ENCODE assay signal across 24 mouse cellular contexts in genomic region chr6:140346929-140347328, GRCm38 (mm10).
DNase-seq lines count a peak whose midpoint lies in the region; ATAC-seq and TF ChIP-seq lines count a peak whose summit lies in the region.
"Had no signal": no experiment of that assay in that cellular context is flagged by ENCODE, and none has a peak within 500 bp of the region (broad histone marks: within the 10 kb centered on the region; RNA-seq: fewer than 3 reads in every experiment).

No protein-coding gene starts in this region.

- no peak overlapping the region for H3K9ac ChIP-seq in liver, postnatal 0 days (replicated peaks)
- no peak overlapping the region for H3K9ac ChIP-seq in intestine, embryonic 15.5 days
- no peak overlapping the region for H3K9ac ChIP-seq in intestine, embryonic 16.5 days (ENCODE audit: low read depth, low read length)
- H3K9ac ChIP-seq in liver, embryonic 14.5 days (replicated peaks): no peak overlapping the region
- H3K9ac ChIP-seq: embryonic facial prominence, embryonic 13.5 days; forebrain, embryonic 12.5 days; forebrain, embryonic 15.5 days; hindbrain, embryonic 12.5 days had no signal

- DNase-seq in liver: peak; percentile 13
- no peak for DNase-seq in liver, postnatal 0 days
- DNase-seq in liver, embryonic 14.5 days (ENCODE audit: low read depth in 3 of 3, low spot score in 3 of 3): no peak
- DNase-seq in lung, postnatal 36 days: no peak
- DNase-seq in cerebellum, adult 8-10 months: no peak
- DNase-seq in spleen, postnatal 10 days (ENCODE audit: low spot score in 2 of 2): no peak
- DNase-seq: adrenal gland, adult 2 months; adrenal gland, postnatal 14 days; cerebellum, adult 11 months; cerebellum, adult 2 months; cerebellum, postnatal 10 days; cerebellum, postnatal 36 days; embryo, embryonic 11 days; gastrocnemius, postnatal 25 days had no signal

- no peaks in the 10 kb centered on the region for H3K4me1 ChIP-seq in liver, postnatal 0 days (ENCODE audit: insufficient read depth)
- no peaks in the 10 kb centered on the region for H3K4me1 ChIP-seq in intestine, embryonic 15.5 days (replicated peaks)
- no peaks in the 10 kb centered on the region for H3K4me1 ChIP-seq in intestine, embryonic 16.5 days (ENCODE audit: control insufficient read depth, insufficient read depth, low read length)
- no peaks in the 10 kb centered on the region for H3K4me1 ChIP-seq in liver, embryonic 14.5 days (replicated peaks; ENCODE audit: control insufficient read depth in 2 of 2, insufficient read depth in 2 of 2, low read length in 1 of 2)
- H3K4me1 ChIP-seq: embryonic facial prominence, embryonic 13.5 days; forebrain, embryonic 15.5 days had no signal

- TF ChIP-seq EP300 in liver, postnatal 0 days (IDR thresholded peaks at IDR 0.05; ENCODE audit: low read depth): no peak
- TF ChIP-seq EP300 in liver, embryonic 14.5 days (IDR thresholded peaks at IDR 0.05; ENCODE audit: low read depth): no peak

- H3K27me3 ChIP-seq in liver, postnatal 0 days (ENCODE audit: insufficient read depth, low read length): no peaks in the 10 kb centered on the region
- no peaks in the 10 kb centered on the region for H3K27me3 ChIP-seq in intestine, embryonic 15.5 days (replicated peaks)
- H3K27me3 ChIP-seq in intestine, embryonic 16.5 days (replicated peaks; ENCODE audit: control insufficient read depth, insufficient read depth, low read length): no peaks in the 10 kb centered on the region
- H3K27me3 ChIP-seq in liver, embryonic 14.5 days (ENCODE audit: control insufficient read depth, insufficient read depth, low read length): no peaks in the 10 kb centered on the region
- H3K27me3 ChIP-seq: embryonic facial prominence, embryonic 13.5 days; forebrain, embryonic 12.5 days; forebrain, embryonic 15.5 days; hindbrain, embryonic 12.5 days had no signal

- H3K27ac ChIP-seq in liver, postnatal 0 days (ENCODE audit: low read depth): no peak overlapping the region
- no peak overlapping the region for H3K27ac ChIP-seq in intestine, embryonic 15.5 days
- 0 out of 2 replicates have a peak overlapping the region, but pooled peaks have one; percentile 6 for H3K27ac ChIP-seq in intestine, embryonic 16.5 days (ENCODE audit: low read length)
- no peak overlapping the region for H3K27ac ChIP-seq in liver, embryonic 14.5 days
- H3K27ac ChIP-seq: embryonic facial prominence, embryonic 10.5 days; embryonic facial prominence, embryonic 13.5 days; forebrain, embryonic 12.5 days; forebrain, embryonic 15.5 days; hindbrain, embryonic 12.5 days had no signal

- no peak for TF ChIP-seq CTCF in liver, postnatal 0 days (IDR thresholded peaks at IDR 0.05; ENCODE audit: low read depth)
- no peak for TF ChIP-seq CTCF in liver, embryonic 14.5 days (IDR thresholded peaks at IDR 0.05; ENCODE audit: low read depth)

- no peaks in the 10 kb centered on the region for H3K36me3 ChIP-seq in liver, postnatal 0 days (replicated peaks; ENCODE audit: insufficient read depth, low read length)
- H3K36me3 ChIP-seq in intestine, embryonic 15.5 days: no peaks in the 10 kb centered on the region
- no peaks in the 10 kb centered on the region for H3K36me3 ChIP-seq in intestine, embryonic 16.5 days (ENCODE audit: control insufficient read depth, insufficient read depth, low read length)
- H3K36me3 ChIP-seq in liver, embryonic 14.5 days (replicated peaks; ENCODE audit: control insufficient read depth, insufficient read depth, low read depth): no peaks in the 10 kb centered on the region
- H3K36me3 ChIP-seq: embryonic facial prominence, embryonic 10.5 days; embryonic facial prominence, embryonic 13.5 days; forebrain, embryonic 12.5 days; forebrain, embryonic 15.5 days; hindbrain, embryonic 12.5 days had no signal

- no peaks in the 10 kb centered on the region for H3K9me3 ChIP-seq in liver, postnatal 0 days (ENCODE audit: low read length)
- no peaks in the 10 kb centered on the region for H3K9me3 ChIP-seq in intestine, embryonic 15.5 days
- H3K9me3 ChIP-seq in intestine, embryonic 16.5 days (ENCODE audit: control insufficient read depth, low read length): no peaks in the 10 kb centered on the region
- no peaks in the 10 kb centered on the region for H3K9me3 ChIP-seq in liver, embryonic 14.5 days (ENCODE audit: control insufficient read depth, low read length)
- H3K9me3 ChIP-seq: embryonic facial prominence, embryonic 10.5 days; forebrain, embryonic 12.5 days; forebrain, embryonic 15.5 days; hindbrain, embryonic 12.5 days had no signal

- WGBS in liver, postnatal 0 days (ENCODE audit: insufficient replicate concordance): 60% methylated on average over 6 of the region's 6 CpGs
- 66% methylated on average over 6 of the region's 6 CpGs for WGBS in intestine, embryonic 15.5 days
- WGBS in intestine, embryonic 16.5 days: 69% methylated on average over 6 of the region's 6 CpGs
- WGBS in liver, embryonic 14.5 days (ENCODE audit: insufficient replicate concordance): 61% methylated on average over 6 of the region's 6 CpGs

- H3K4me2 ChIP-seq in liver, postnatal 0 days (ENCODE audit: low read depth, low read length): no peak overlapping the region
- no peak overlapping the region for H3K4me2 ChIP-seq in intestine, embryonic 15.5 days (replicated peaks)
- H3K4me2 ChIP-seq in intestine, embryonic 16.5 days (ENCODE audit: low read depth, low read length): no peak overlapping the region
- H3K4me2 ChIP-seq in liver, embryonic 14.5 days (ENCODE audit: low read depth): no peak overlapping the region
- H3K4me2 ChIP-seq: embryonic facial prominence, embryonic 13.5 days; forebrain, embryonic 12.5 days; forebrain, embryonic 15.5 days; heart, embryonic 11.5 days; hindbrain, embryonic 12.5 days had no signal

- H3K4me3 ChIP-seq in liver, postnatal 0 days (ENCODE audit: low read depth, low read length): no peak overlapping the region
- no peak overlapping the region for H3K4me3 ChIP-seq in intestine, embryonic 15.5 days (replicated peaks)
- no peak overlapping the region for H3K4me3 ChIP-seq in intestine, embryonic 16.5 days (ENCODE audit: low read length)
- no peak overlapping the region for H3K4me3 ChIP-seq in liver, embryonic 14.5 days (ENCODE audit: insufficient read depth in 1 of 2, low read depth in 2 of 2, low read length in 2 of 2)
- H3K4me3 ChIP-seq: embryonic facial prominence, embryonic 10.5 days; embryonic facial prominence, embryonic 13.5 days; erythroblast, embryonic 14.5 days; forebrain, embryonic 12.5 days; forebrain, embryonic 15.5 days; hindbrain, embryonic 12.5 days had no signal

- ATAC-seq in liver, postnatal 0 days: no peak
- ATAC-seq in intestine, embryonic 15.5 days: peak; percentile 85
- peak; percentile 90 for ATAC-seq in intestine, embryonic 16.5 days
- ATAC-seq in liver, embryonic 14.5 days (ENCODE audit: insufficient read depth): peak; percentile 43; the same call in 1 of the 2 replicates
- ATAC-seq: CD4-positive, CD25-positive, alpha-beta regulatory T cell, adult 4 months; forebrain, embryonic 15.5 days had no signal
